Mouse (Mus musculus) neural tube, embryonic 15.5 days (tissue): ENCODE measurements around the gene Scyl1. TPM values are rescaled to one million over a fixed set of nuclear protein-coding genes. Genes with fewer than 3 reads are reported as not detected.

Source experiments
- ATAC-seq: fragments of 200-750 bp; cut with Nextera tagmentation; 2 replicates; pipeline ENCODE4 v1.8.0; 2017; ENCODE audit warnings: mild to moderate bottlenecking, moderate TSS enrichment, moderate library complexity; ENCODE audit not compliant: low FRiP score
- H3K27ac ChIP-seq: fragments of 300-500 bp; sonication (generic); replicated peaks from 2 replicates; pipeline ENCODE4 v1.5.1; 2015; ENCODE audit warnings: mild to moderate bottlenecking, inconsistent platforms
- H3K27me3 ChIP-seq: fragments of 300-500 bp; sonication (generic); replicated peaks from 2 replicates; pipeline ENCODE4 v1.6.1; 2015; ENCODE audit warnings: inconsistent platforms
- H3K36me3 ChIP-seq: fragments of 300-500 bp; sonication (generic); 2 replicates; pipeline ENCODE4 v1.6.1; 2015; ENCODE audit warnings: inconsistent platforms
- H3K4me1 ChIP-seq: fragments of 300-500 bp; sonication (generic); 2 replicates; pipeline ENCODE4 v1.6.1; 2015; ENCODE audit warnings: inconsistent platforms
- H3K4me2 ChIP-seq: fragments of 300-500 bp; sonication (generic); 2 replicates; pipeline ENCODE4 v1.6.1; 2015; ENCODE audit warnings: inconsistent platforms, mild to moderate bottlenecking, moderate library complexity
- H3K4me3 ChIP-seq: fragments of 300-500 bp; sonication (generic); replicated peaks from 2 replicates; pipeline ENCODE4 v1.5.1; 2015; ENCODE audit warnings: mild to moderate bottlenecking, inconsistent platforms
- H3K9ac ChIP-seq: fragments of 300-500 bp; sonication (generic); replicated peaks from 2 replicates; pipeline ENCODE4 v1.6.1; 2015; ENCODE audit warnings: mild to moderate bottlenecking, inconsistent platforms
- H3K9me3 ChIP-seq: fragments of 300-500 bp; sonication (generic); replicated peaks from 2 replicates; pipeline ENCODE4 v1.6.1; 2016; ENCODE audit warnings: inconsistent platforms
- WGBS: fragments of 180-500 bp; shearing (Covaris S2); methylation state at CpG from one replicate; pipeline ENCODE4 v1.1.7; 2015; ENCODE audit warnings: mixed read lengths; 5-methylcytosine and 5-hydroxymethylcytosine counted together
- polyA plus RNA-seq: library from polyadenylated mRNA; unstranded; fragments of >200 nt; fragmentation: Nextera tagmentation; extraction: Ambion mirVana; gene quantifications from 2 replicates; pipeline ENCODE4 v1.2.1, GENCODE M21; 2015

Gene Scyl1
- polyA plus RNA-seq, 1 experiment from 2014 or later = 83.1 TPM

GRCm38 (mm10) chr19:5802011-5802786, 31.0 kb upstream of the Scyl1 start:
- Histone ChIP-seq H3K27me3 (no peaks in the 10 kb centered on the region), H3K9me3 (no peaks in the 10 kb centered on the region), H3K9ac (peak overlapping the region; percentile 85), H3K4me1 (peaks cover 36% of the 10 kb centered on the region), H3K4me3 (peak overlapping the region; percentile 88), H3K4me2 (peak overlapping the region; percentile 93), H3K36me3 (peaks cover 9% of the 10 kb centered on the region), H3K27ac (peak overlapping the region; percentile 100)
- ATAC-seq = peak; percentile 58; the same call in 1 of the 2 replicates
- WGBS = under 1% methylated on average over 25 of the region's 25 CpGs

- peak overlapping the region; percentile 85 for H3K9ac ChIP-seq
- H3K4me3 ChIP-seq = peak overlapping the region; percentile 88
- H3K9me3 ChIP-seq = no peaks in the 10 kb centered on the region
- H3K27me3 ChIP-seq = no peaks in the 10 kb centered on the region
- WGBS = 5% methylated on average over 3 of the region's 3 CpGs
- H3K4me2 ChIP-seq = peak overlapping the region; percentile 93
- peaks cover 37% of the 10 kb centered on the region for H3K4me1 ChIP-seq
- ATAC-seq = no peak
- H3K36me3 ChIP-seq = peaks cover 16% of the 10 kb centered on the region
- H3K27ac ChIP-seq = peak overlapping the region; percentile 100
These were observed 30.3 kb upstream of the Scyl1 start for GRCm38 (mm10) chr19:5801432-5801964.

GRCm38 (mm10) chr19:5800632-5801431, 29.6 kb upstream of the Scyl1 start:
- Histone ChIP-seq H3K4me1 (peaks cover 37% of the 10 kb centered on the region), H3K27me3 (no peaks in the 10 kb centered on the region), H3K36me3 (peaks cover 22% of the 10 kb centered on the region), H3K9me3 (no peaks in the 10 kb centered on the region), H3K27ac (peak overlapping the region; percentile 100), H3K4me2 (peak overlapping the region; percentile 93), H3K4me3 (peak overlapping the region; percentile 88), H3K9ac (peak overlapping the region; percentile 85)
- no peak for ATAC-seq
- WGBS = under 1% methylated on average over 19 of the region's 19 CpGs

GRCm38 (mm10) chr19:5800350-5800631, 29.1 kb upstream of the Scyl1 start:
- peaks cover 39% of the 10 kb centered on the region for H3K4me1 ChIP-seq
- 0% methylated on average over 2 of the region's 2 CpGs for WGBS

GRCm38 (mm10) chr19:5799566-5800349, 28.5 kb upstream of the Scyl1 start:
- no peaks in the 10 kb centered on the region for H3K27me3 ChIP-seq
- H3K27ac ChIP-seq = peak overlapping the region; percentile 100
- H3K4me3 ChIP-seq = peak overlapping the region; percentile 88
- WGBS = 0% methylated on average over 10 of the region's 10 CpGs
- no peak for ATAC-seq
- peak overlapping the region; percentile 93 for H3K4me2 ChIP-seq
- no peaks in the 10 kb centered on the region for H3K9me3 ChIP-seq
- H3K9ac ChIP-seq = peak overlapping the region; percentile 85
- H3K36me3 ChIP-seq = peaks cover 33% of the 10 kb centered on the region
- peaks cover 39% of the 10 kb centered on the region for H3K4me1 ChIP-seq

More at GRCm38 (mm10) chr19:5800350-5800631, 29.1 kb upstream of the Scyl1 start:
- no peak for ATAC-seq
- Histone ChIP-seq H3K4me2 (peak overlapping the region; percentile 93), H3K36me3 (peaks cover 28% of the 10 kb centered on the region), H3K27ac (peak overlapping the region; percentile 100), H3K9ac (peak overlapping the region; percentile 85), H3K9me3 (no peaks in the 10 kb centered on the region), H3K4me3 (peak overlapping the region; percentile 88), H3K27me3 (no peaks in the 10 kb centered on the region)

GRCm38 (mm10) chr19:5798700-5799479, 27.7 kb upstream of the Scyl1 start:
- Histone ChIP-seq H3K4me1 (peaks cover 38% of the 10 kb centered on the region), H3K27me3 (no peaks in the 10 kb centered on the region), H3K4me3 (peak overlapping the region; percentile 88), H3K36me3 (peaks cover 35% of the 10 kb centered on the region), H3K27ac (peak overlapping the region; percentile 45), H3K4me2 (peak overlapping the region; percentile 93), H3K9me3 (no peaks in the 10 kb centered on the region), H3K9ac (peak overlapping the region; percentile 71)
- ATAC-seq = no peak
- 0% methylated on average over 7 of the region's 7 CpGs for WGBS

- no peaks in the 10 kb centered on the region for H3K9me3 ChIP-seq
- WGBS = 12% methylated on average over 7 of the region's 7 CpGs
- H3K27ac ChIP-seq = 0 out of 2 replicates have a peak overlapping the region, but pooled peaks have one; percentile 20
- peak overlapping the region; percentile 93 for H3K4me2 ChIP-seq
- peaks cover 36% of the 10 kb centered on the region for H3K4me1 ChIP-seq
- H3K27me3 ChIP-seq = no peaks in the 10 kb centered on the region
- H3K4me3 ChIP-seq = peak overlapping the region; percentile 88
- H3K9ac ChIP-seq = peak overlapping the region; percentile 61
- H3K36me3 ChIP-seq = peaks cover 35% of the 10 kb centered on the region
- no peak for ATAC-seq
These were observed 26.3 kb upstream of the Scyl1 start for GRCm38 (mm10) chr19:5797381-5798111.

- peak overlapping the region; percentile 88 for H3K4me3 ChIP-seq
- H3K4me2 ChIP-seq = peak overlapping the region; percentile 93
- WGBS = 49% methylated on average over 7 of the region's 7 CpGs
- ATAC-seq = no peak
- peak overlapping the region; percentile 61 for H3K9ac ChIP-seq
- no peaks in the 10 kb centered on the region for H3K9me3 ChIP-seq
- H3K27ac ChIP-seq = peak overlapping the region; percentile 19; the same call in 1 of the 2 replicates
- no peaks in the 10 kb centered on the region for H3K27me3 ChIP-seq
- H3K4me1 ChIP-seq = peaks cover 36% of the 10 kb centered on the region
- H3K36me3 ChIP-seq = peaks cover 35% of the 10 kb centered on the region
These were observed 25.4 kb upstream of the Scyl1 start for GRCm38 (mm10) chr19:5796573-5797111.

- Histone ChIP-seq H3K27me3 (no peaks in the 10 kb centered on the region), H3K27ac (peak overlapping the region; percentile 49; the same call in 1 of the 2 replicates), H3K4me3 (peak overlapping the region; percentile 88), H3K4me1 (peaks cover 36% of the 10 kb centered on the region), H3K9me3 (no peaks in the 10 kb centered on the region), H3K36me3 (peaks cover 35% of the 10 kb centered on the region), H3K4me2 (peak overlapping the region; percentile 93), H3K9ac (peak overlapping the region; percentile 61)
- no peak for ATAC-seq
- 53% methylated on average over 11 of the region's 11 CpGs for WGBS
These were observed 24.7 kb upstream of the Scyl1 start for GRCm38 (mm10) chr19:5795668-5796572.
